Mouse (Mus musculus) urinary bladder, adult 18-20 months (tissue): ENCODE data around the gene Zfp91.

ENCODE experiments used
- DNase-seq, 2 experiments: peaks; one replicate each; pipeline ENCODE4 v3.0.0; 2022; ENCODE audit warnings: low spot score in 2 of 2, mixed read lengths in 2 of 2

Zfp91 gene

DNA sequence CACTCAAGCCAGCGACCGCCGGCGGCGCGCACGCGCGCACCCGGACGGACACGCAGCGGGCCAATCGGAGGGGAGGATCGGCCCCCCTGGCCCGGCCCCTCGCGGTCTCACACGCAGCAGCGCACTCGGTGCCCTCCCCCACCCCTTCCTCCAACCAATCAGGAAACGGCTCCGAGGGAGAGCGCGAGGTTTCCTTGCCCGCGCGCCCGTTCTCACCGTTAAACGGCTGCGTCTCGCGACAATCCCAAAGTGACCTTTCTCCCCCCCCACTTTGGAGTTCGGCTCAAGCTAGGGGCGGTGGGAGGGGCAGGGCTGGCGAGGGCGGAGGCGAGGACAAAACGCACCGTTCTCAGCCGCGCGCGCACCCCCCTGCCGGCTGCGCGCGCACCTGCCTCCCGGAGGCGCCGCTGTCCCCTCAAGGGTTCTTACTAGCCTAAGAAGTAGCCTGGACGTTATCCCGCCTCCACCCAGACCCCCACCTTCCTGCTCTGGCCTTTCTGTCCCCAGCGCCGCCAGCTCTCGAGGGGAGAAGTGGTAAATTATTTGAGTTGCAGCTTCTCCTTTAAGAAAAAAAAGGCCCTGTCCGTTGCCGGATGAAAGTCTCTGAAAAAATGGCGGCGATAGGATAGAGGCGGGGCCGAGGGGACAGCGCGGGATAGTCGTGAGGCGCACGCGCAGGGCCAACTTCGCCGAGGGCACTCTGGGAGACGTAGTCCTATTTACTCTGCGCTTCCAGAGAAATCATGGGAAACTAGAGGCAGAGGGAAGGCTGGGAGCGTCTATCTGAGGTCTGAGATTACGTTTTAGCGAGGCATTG lies at the start of gene Zfp91, which contains the start of gene Lpxn:
Gene Zfp91, minus strand, starts transcription at position 616 of the 817 bp plus-strand sequence.
Gene Lpxn, plus strand, starts transcription at position 683 of the 817 bp plus-strand sequence.
- DNase-seq: peak; percentile 82 to 94

GRCm38 (mm10) chr19:12838507-12838906 lies 42.6 kb upstream of the Zfp91 start:
- no peak for DNase-seq

GRCm38 (mm10) chr19:12833625-12834024 lies 37.7 kb upstream of the Zfp91 start:
- DNase-seq: no peak

- no peak for DNase-seq
Observed at GRCm38 (mm10) chr19:12831559-12831958, 35.6 kb upstream of the Zfp91 start.

DNA sequence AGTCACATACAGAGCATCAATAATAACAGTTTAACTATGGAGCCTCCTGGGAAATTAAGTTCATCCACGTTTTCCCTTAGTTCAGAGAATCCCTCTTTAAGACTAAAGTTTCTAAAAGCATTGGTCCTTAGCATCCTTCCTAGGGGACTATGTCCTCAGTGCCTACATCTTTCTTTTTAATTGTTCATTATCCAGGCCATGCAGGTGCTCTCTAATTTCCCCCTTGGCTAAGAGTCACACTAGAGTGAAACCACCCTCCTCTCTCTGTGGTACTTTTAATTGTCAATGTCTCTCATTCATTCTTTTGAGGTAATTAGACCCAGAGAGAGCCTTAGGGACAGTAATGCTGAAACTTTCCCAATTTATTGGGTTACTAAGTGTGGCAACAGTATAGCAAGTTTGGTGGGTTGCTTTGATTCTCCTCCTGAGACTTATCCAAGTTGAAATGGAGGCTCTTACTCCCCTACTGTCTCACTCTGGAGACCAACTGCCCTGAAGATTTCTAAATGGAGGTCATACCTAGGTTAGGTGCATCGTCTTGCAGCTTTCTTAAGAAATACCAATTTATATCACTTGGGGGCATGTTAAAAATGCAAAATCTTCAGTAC lies 35.0 kb upstream of the Zfp91 start:
- DNase-seq: no peak

GRCm38 (mm10) chr19:12824549-12824948 lies 28.6 kb upstream of the Zfp91 start:
- DNase-seq: no peak

- no peak for DNase-seq
Observed at GRCm38 (mm10) chr19:12820383-12820782, 24.5 kb upstream of the Zfp91 start.

DNA sequence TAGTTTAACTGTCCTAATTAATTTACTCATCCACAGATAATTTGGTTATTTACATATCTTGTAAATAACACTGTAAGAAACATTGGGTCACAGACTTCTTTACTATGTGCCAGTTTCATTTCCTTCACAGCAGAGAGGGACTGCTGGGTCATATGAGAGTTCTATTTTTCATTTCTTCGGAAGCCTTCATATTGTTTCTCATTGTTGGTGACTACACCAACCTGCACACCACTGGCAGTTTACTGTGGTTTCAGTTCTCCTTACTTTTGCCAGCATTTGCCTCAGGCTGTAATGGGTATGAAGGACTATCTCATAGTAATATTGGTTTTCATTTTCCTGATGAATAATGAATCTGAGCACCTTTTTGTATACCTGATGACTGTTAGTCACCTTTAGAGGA lies 22.6 kb upstream of the Zfp91 start:
- no peak for DNase-seq

- DNase-seq: no peak
Observed at GRCm38 (mm10) chr19:12813883-12814282, 18.0 kb upstream of the Zfp91 start.

DNA sequence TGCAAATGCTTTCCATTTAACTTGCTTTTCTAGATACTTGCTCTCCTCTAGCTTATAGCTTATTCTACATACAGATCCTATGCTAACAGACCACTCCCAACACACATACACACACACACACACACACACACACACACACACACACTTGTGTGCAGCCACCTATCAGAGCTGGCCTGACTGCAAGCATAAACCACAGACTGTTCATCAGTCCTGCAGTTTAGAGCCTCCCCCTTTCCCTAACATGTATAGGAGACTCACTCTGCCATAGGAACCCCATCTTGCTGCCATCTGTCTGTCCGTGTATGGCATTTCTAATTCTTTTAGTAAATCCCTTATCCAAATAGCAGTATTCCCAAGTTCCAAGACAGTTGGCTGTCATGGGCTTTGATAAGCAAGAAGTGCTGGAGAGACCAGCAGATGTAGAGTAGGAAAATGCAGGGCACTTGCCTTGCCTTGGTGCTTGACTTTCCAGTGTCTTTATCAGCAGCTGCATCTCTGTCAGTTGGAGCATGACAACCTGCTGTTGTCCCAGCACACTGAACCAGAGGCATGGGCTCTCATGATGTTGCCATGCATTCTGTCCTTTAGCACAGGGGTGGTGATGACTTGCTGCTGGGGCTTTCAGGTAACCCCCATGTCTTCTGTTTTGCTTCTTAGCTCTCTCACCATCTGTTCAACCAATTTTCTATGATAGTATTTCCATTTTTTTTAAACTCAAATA lies 16.9 kb upstream of the Zfp91 start:
- DNase-seq: no peak

DNA sequence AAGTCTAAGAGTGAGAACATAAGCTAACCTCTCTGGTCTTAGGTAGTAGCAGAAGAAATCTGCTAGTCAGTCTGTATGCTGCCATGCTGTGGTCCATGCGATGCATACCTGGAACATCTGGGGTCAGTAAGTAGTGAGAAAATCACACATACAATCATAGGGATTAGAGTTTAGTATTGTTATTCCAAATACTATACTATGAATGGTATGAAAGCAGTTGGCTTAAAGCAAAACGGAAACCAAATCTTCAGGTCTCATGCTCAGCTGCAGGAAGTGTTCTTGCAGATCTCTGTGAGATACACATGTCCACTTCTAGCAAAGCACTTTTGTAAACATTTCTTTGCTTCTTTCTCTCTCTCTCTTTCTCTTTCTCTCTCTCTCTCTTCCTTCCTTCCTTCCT lies 10.3 kb upstream of the Zfp91 start:
- DNase-seq: no peak

GRCm38 (mm10) chr19:12805730-12806129 lies 9.8 kb upstream of the Zfp91 start:
- DNase-seq: no peak

GRCm38 (mm10) chr19:12804237-12804636 lies 8.3 kb upstream of the Zfp91 start:
- DNase-seq: no peak

DNA sequence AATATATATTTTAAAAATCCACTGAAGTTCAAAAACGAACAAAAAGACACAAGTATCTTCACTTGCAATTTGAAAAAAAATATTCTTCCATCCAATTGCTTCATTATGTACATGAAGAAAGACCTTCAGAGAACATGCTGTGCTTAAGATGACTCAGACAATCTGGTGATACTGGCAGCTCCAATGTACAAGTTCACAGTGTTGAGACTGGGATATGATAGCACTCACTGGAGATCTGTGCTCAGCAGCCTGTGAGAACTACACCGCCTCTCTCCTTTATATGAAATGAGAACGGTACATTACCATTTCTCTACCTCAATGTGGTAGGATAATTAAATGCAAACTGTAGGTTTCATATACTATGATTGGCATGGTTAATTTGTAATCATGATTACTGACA lies 6.9 kb upstream of the Zfp91 start:
- DNase-seq: no peak

DNA sequence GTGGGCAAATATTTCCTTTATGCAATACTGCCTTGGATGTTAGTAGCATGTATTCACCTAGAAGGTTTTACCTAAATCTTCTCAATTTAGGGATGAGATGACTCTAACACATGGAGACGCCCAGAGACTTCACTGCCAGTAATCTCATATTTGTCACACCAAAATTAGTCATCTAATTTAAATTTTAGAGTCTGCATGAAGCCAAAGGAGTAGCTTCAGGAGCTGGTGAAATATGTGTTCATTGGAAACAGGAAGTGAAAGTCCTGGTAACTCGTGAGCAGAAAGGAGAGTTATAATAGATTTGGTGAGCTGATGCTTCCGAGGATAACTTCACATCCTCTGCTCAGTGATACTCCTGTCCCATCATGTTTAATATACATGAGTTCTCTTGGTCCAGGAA lies 5.1 kb upstream of the Zfp91 start:
- DNase-seq: no peak

DNA sequence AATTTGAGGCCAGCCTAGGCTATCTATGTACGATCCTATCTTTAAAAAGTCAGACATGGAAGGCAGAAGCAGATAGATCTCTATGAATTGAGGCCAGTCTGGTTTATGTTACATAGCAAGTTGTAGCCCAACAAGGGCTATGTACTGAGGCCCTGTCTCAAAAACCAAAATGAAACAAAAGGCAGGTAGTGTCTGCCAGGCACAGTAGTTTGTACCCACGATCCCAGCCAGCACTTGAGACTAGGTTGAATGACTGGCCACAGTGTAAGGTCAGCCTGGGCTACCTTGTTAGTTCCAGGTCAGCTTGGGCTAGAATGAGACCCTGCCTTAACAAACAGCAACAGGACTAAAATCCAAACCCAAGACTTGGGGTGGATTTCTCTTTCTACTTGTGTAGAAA lies 4.7 kb upstream of the Zfp91 start:
- DNase-seq: no peak

DNA sequence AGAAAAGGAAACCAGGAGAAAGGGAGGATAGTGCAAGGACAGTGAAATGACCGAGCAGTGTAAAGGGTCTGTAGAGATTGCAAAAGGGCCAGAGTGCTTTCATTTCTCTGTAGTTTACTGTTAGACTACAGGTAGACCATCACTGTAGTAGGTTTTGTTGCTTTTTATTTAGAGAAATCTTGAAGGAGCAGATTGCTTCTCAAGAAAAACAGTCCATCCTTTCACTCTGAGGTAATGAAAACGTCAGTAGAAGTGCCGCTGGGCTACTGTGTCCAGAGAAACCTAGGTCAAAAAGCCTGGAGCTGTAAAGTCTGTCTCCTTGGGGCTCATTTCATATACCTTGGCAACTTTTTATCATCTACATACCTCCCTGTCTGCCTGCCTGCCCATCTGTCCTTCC lies 3.2 kb upstream of the Zfp91 start:
- DNase-seq: no peak

- DNase-seq: no peak
Observed at GRCm38 (mm10) chr19:12798404-12798803, 2.5 kb upstream of the Zfp91 start.

DNA sequence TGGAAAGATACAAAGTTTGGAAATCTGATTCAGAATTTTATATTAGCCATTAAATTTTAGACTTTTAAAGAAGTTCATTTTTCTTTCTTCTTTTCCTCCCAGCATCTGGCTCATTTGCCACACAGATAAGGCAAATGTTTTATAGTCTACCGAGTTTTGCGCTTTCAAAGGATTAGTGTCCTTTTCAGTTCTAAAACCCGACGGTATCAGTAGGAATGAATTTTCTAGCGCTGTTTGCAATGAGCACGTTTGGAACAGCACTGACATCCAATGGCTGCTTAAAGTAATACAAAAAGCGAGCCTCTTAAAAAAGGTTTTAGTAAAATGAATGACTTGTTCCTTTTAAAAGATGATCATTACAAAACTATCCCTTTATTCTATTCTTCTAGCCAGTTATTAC lies 1.1 kb upstream of the Zfp91 start:
- DNase-seq: no peak

DNA sequence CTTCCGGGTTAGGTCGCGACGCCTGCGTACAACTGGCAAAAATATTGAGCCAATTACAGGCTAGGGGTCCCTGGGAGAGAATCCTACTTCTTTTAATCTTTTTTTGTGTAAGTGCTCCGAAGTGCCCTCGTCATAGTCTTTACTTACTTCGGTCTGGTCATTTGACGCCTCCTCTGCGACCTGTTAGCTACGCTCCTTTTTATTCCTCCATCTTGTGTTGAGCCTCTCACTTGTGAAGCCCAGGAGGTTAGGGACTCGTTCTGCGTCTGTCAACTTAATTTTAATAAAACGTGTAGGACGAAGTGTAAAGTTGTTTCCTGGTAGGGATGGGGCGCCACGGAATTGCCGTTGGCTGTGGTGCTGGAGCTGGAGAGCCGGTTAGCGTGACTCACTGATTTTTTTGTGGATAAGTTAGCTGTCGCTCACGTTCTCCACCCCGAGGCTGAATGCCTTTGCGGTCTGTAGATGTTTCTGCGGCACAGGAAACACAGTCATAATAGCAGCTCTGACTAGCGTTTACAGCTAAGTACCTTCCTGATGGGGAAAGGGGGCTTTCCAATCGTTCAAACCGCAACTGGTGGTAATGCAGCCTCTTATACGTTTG lies 504 bp upstream of the Zfp91 start:
- DNase-seq: peak; percentile 62 to 69

GRCm38 (mm10) chr19:12795110-12795509 lies 816 bp downstream of the Zfp91 start:
- no peak for DNase-seq
